Mouse (Mus musculus): Measurements from ENCODE around the gene Bcl2l14. TPM values are rescaled to one million over a fixed set of nuclear protein-coding genes. Genes with fewer than 3 reads are reported as not detected.

Gene Bcl2l14
- polyA plus RNA-seq, 1 experiment from 2014 or later, result 0.10 TPM

- WGBS, result 75% methylated on average over 8 of the region's 8 CpGs
- no peak overlapping the region for H3K4me2 ChIP-seq (ENCODE audit: low read length)
- no peak overlapping the region for H3K4me3 ChIP-seq (ENCODE audit: low read length)
- no peaks in the 10 kb centered on the region for H3K9me3 ChIP-seq (ENCODE audit: control insufficient read depth, low read length)
- H3K36me3 ChIP-seq (ENCODE audit: control insufficient read depth, insufficient read depth, low read length), result no peaks in the 10 kb centered on the region
- 0 out of 2 replicates have a peak, but pooled peaks cover 2% of the 10 kb centered on the region for H3K4me1 ChIP-seq (ENCODE audit: control insufficient read depth, insufficient read depth, low read depth, low read length)
- 0 out of 2 replicates have a peak, but pooled peaks have one; percentile 32 for ATAC-seq
- no peak overlapping the region for H3K9ac ChIP-seq (ENCODE audit: low read depth, low read length)
- H3K27ac ChIP-seq (ENCODE audit: low read depth, low read length), result no peak overlapping the region
- H3K27me3 ChIP-seq (replicated peaks; ENCODE audit: control insufficient read depth, insufficient read depth, low read length), result no peaks in the 10 kb centered on the region
Measured at GRCm38 (mm10) chr6:134389917-134390316, 6.2 kb upstream of the Bcl2l14 start.

GRCm38 (mm10) chr6:134390837-134391236 lies 5.3 kb upstream of the Bcl2l14 start:
- H3K9me3 ChIP-seq (ENCODE audit: control insufficient read depth, low read length), result no peaks in the 10 kb centered on the region
- WGBS, result 76% methylated on average over 2 of the region's 2 CpGs
- ATAC-seq, result no peak

GRCm38 (mm10) chr6:134402914-134403683 lies 7.0 kb downstream of the Bcl2l14 start:
- Histone ChIP-seq H3K9ac (ENCODE audit: low read depth, low read length) (no peak overlapping the region), H3K27me3 (replicated peaks; ENCODE audit: control insufficient read depth, insufficient read depth, low read length) (no peaks in the 10 kb centered on the region), H3K36me3 (ENCODE audit: control insufficient read depth, insufficient read depth, low read length) (no peaks in the 10 kb centered on the region), H3K4me2 (ENCODE audit: low read length) (no peak overlapping the region), H3K27ac (ENCODE audit: low read depth, low read length) (no peak overlapping the region), H3K4me1 (ENCODE audit: control insufficient read depth, insufficient read depth, low read depth, low read length) (no peaks in the 10 kb centered on the region), H3K4me3 (ENCODE audit: low read length) (no peak overlapping the region), H3K9me3 (ENCODE audit: control insufficient read depth, low read length) (no peaks in the 10 kb centered on the region)
- WGBS, result 40% methylated on average over 16 of the region's 16 CpGs
- no peak; the same call in 1 of the 2 replicates for ATAC-seq

More at GRCm38 (mm10) chr6:134390837-134391236, 5.3 kb upstream of the Bcl2l14 start:
- no peaks in the 10 kb centered on the region for H3K27me3 ChIP-seq (replicated peaks; ENCODE audit: control insufficient read depth, insufficient read depth, low read length)
- no peak overlapping the region for H3K4me2 ChIP-seq (ENCODE audit: low read length)
- H3K4me1 ChIP-seq (ENCODE audit: control insufficient read depth, insufficient read depth, low read depth, low read length), result 0 out of 2 replicates have a peak, but pooled peaks cover 2% of the 10 kb centered on the region
- no peak overlapping the region for H3K27ac ChIP-seq (ENCODE audit: low read depth, low read length)
- H3K9ac ChIP-seq (ENCODE audit: low read depth, low read length), result no peak overlapping the region
- no peaks in the 10 kb centered on the region for H3K36me3 ChIP-seq (ENCODE audit: control insufficient read depth, insufficient read depth, low read length)
- no peak overlapping the region for H3K4me3 ChIP-seq (ENCODE audit: low read length)

- no peaks in the 10 kb centered on the region for H3K4me1 ChIP-seq (ENCODE audit: control insufficient read depth, insufficient read depth, low read depth, low read length)
- H3K9ac ChIP-seq (ENCODE audit: low read depth, low read length), result no peak overlapping the region
- ATAC-seq, result no peak
- H3K4me2 ChIP-seq (ENCODE audit: low read length), result no peak overlapping the region
- H3K27ac ChIP-seq (ENCODE audit: low read depth, low read length), result no peak overlapping the region
- 86% methylated on average over 9 of the region's 9 CpGs for WGBS
- H3K27me3 ChIP-seq (replicated peaks; ENCODE audit: control insufficient read depth, insufficient read depth, low read length), result no peaks in the 10 kb centered on the region
- H3K36me3 ChIP-seq (ENCODE audit: control insufficient read depth, insufficient read depth, low read length), result no peaks in the 10 kb centered on the region
- H3K9me3 ChIP-seq (ENCODE audit: control insufficient read depth, low read length), result no peaks in the 10 kb centered on the region
- H3K4me3 ChIP-seq (ENCODE audit: low read length), result no peak overlapping the region
Measured at GRCm38 (mm10) chr6:134403684-134404070, 7.6 kb downstream of the Bcl2l14 start.

GRCm38 (mm10) chr6:134407226-134407625 lies 11.1 kb downstream of the Bcl2l14 start:
- Histone ChIP-seq H3K4me2 (ENCODE audit: low read length) (no peak overlapping the region), H3K27ac (ENCODE audit: low read depth, low read length) (no peak overlapping the region), H3K36me3 (ENCODE audit: control insufficient read depth, insufficient read depth, low read length) (no peaks in the 10 kb centered on the region), H3K27me3 (replicated peaks; ENCODE audit: control insufficient read depth, insufficient read depth, low read length) (no peaks in the 10 kb centered on the region), H3K9ac (ENCODE audit: low read depth, low read length) (no peak overlapping the region), H3K9me3 (ENCODE audit: control insufficient read depth, low read length) (no peaks in the 10 kb centered on the region), H3K4me3 (ENCODE audit: low read length) (no peak overlapping the region), H3K4me1 (ENCODE audit: control insufficient read depth, insufficient read depth, low read depth, low read length) (no peaks in the 10 kb centered on the region)
- no peak for ATAC-seq
- 70% methylated on average over 5 of the region's 5 CpGs for WGBS

GRCm38 (mm10) chr6:134413706-134414531 lies 17.8 kb downstream of the Bcl2l14 start:
- no peak overlapping the region for H3K4me3 ChIP-seq (ENCODE audit: low read length)
- no peaks in the 10 kb centered on the region for H3K36me3 ChIP-seq (ENCODE audit: control insufficient read depth, insufficient read depth, low read length)
- H3K27me3 ChIP-seq (replicated peaks; ENCODE audit: control insufficient read depth, insufficient read depth, low read length), result no peaks in the 10 kb centered on the region
- no peak overlapping the region for H3K9ac ChIP-seq (ENCODE audit: low read depth, low read length)
- H3K9me3 ChIP-seq (ENCODE audit: control insufficient read depth, low read length), result no peaks in the 10 kb centered on the region
- WGBS, result 64% methylated on average over 18 of the region's 18 CpGs
- no peak overlapping the region for H3K27ac ChIP-seq (ENCODE audit: low read depth, low read length)
- H3K4me1 ChIP-seq (ENCODE audit: control insufficient read depth, insufficient read depth, low read depth, low read length), result no peaks in the 10 kb centered on the region
- H3K4me2 ChIP-seq (ENCODE audit: low read length), result no peak overlapping the region
- ATAC-seq, result no peak

- Histone ChIP-seq H3K9me3 (ENCODE audit: control insufficient read depth, low read length) (no peaks in the 10 kb centered on the region), H3K27me3 (replicated peaks; ENCODE audit: control insufficient read depth, insufficient read depth, low read length) (no peaks in the 10 kb centered on the region), H3K4me3 (ENCODE audit: low read length) (no peak overlapping the region), H3K4me2 (ENCODE audit: low read length) (no peak overlapping the region), H3K4me1 (ENCODE audit: control insufficient read depth, insufficient read depth, low read depth, low read length) (no peaks in the 10 kb centered on the region), H3K9ac (ENCODE audit: low read depth, low read length) (no peak overlapping the region), H3K27ac (ENCODE audit: low read depth, low read length) (no peak overlapping the region), H3K36me3 (ENCODE audit: control insufficient read depth, insufficient read depth, low read length) (no peaks in the 10 kb centered on the region)
- ATAC-seq, result no peak
- 77% methylated on average over 4 of the region's 4 CpGs for WGBS
Measured at GRCm38 (mm10) chr6:134414532-134414883, 18.4 kb downstream of the Bcl2l14 start.

GRCm38 (mm10) chr6:134416556-134417105 lies 20.5 kb downstream of the Bcl2l14 start:
- H3K4me3 ChIP-seq (ENCODE audit: low read length), result no peak overlapping the region
- no peaks in the 10 kb centered on the region for H3K36me3 ChIP-seq (ENCODE audit: control insufficient read depth, insufficient read depth, low read length)
- H3K4me1 ChIP-seq (ENCODE audit: control insufficient read depth, insufficient read depth, low read depth, low read length), result no peaks in the 10 kb centered on the region
- H3K4me2 ChIP-seq (ENCODE audit: low read length), result no peak overlapping the region
- H3K9ac ChIP-seq (ENCODE audit: low read depth, low read length), result no peak overlapping the region
- no peak for ATAC-seq
- H3K27me3 ChIP-seq (replicated peaks; ENCODE audit: control insufficient read depth, insufficient read depth, low read length), result no peaks in the 10 kb centered on the region
- WGBS, result 45% methylated on average over 3 of the region's 3 CpGs
- H3K27ac ChIP-seq (ENCODE audit: low read depth, low read length), result no peak overlapping the region
- H3K9me3 ChIP-seq (ENCODE audit: control insufficient read depth, low read length), result no peaks in the 10 kb centered on the region

- Histone ChIP-seq H3K4me1 (ENCODE audit: control insufficient read depth, insufficient read depth, low read depth, low read length) (no peaks in the 10 kb centered on the region), H3K27ac (ENCODE audit: low read depth, low read length) (no peak overlapping the region), H3K9ac (ENCODE audit: low read depth, low read length) (no peak overlapping the region), H3K9me3 (ENCODE audit: control insufficient read depth, low read length) (no peaks in the 10 kb centered on the region), H3K36me3 (ENCODE audit: control insufficient read depth, insufficient read depth, low read length) (no peaks in the 10 kb centered on the region), H3K27me3 (replicated peaks; ENCODE audit: control insufficient read depth, insufficient read depth, low read length) (no peaks in the 10 kb centered on the region), H3K4me3 (ENCODE audit: low read length) (no peak overlapping the region), H3K4me2 (ENCODE audit: low read length) (no peak overlapping the region)
- WGBS, result 71% methylated on average over 3 of the region's 3 CpGs
- no peak for ATAC-seq
Measured at GRCm38 (mm10) chr6:134417886-134418285, 21.8 kb downstream of the Bcl2l14 start.
